Mouse (Mus musculus) heart, postnatal 0 days (tissue): ENCODE measurements around the gene Cldn2. TPM values are rescaled to one million over a fixed set of nuclear protein-coding genes. Genes with fewer than 3 reads are reported as not detected.

Experiments
- ATAC-seq: fragments of 200-750 bp; cut with Nextera tagmentation; 2 replicates; pipeline ENCODE4 v1.8.0; 2017; ENCODE audit warnings: low read depth, moderate number of reproducible peaks, moderate library complexity; ENCODE audit not compliant: insufficient read depth
- DNase-seq: peaks from one replicate; pipeline ENCODE4 v3.0.0-alpha.2; 2016; ENCODE audit warnings: low spot score
- H3K27ac ChIP-seq: fragments of 300-500 bp; sonication (generic); 2 replicates; pipeline ENCODE4 v1.5.1; 2014; ENCODE audit warnings: low read depth, mild to moderate bottlenecking
- H3K27me3 ChIP-seq: fragments of 300-500 bp; sonication (generic); 2 replicates; pipeline ENCODE4 v1.6.1; 2014; ENCODE audit warnings: low read length, mixed read lengths; ENCODE audit not compliant: control insufficient read depth, insufficient read depth
- H3K36me3 ChIP-seq: fragments of 300-500 bp; sonication (generic); replicated peaks from 2 replicates; pipeline ENCODE4 v1.6.1; 2014; ENCODE audit warnings: low read length, mixed read lengths; ENCODE audit not compliant: control insufficient read depth, insufficient read depth
- H3K4me1 ChIP-seq: fragments of 300-500 bp; sonication (generic); 2 replicates; pipeline ENCODE4 v1.6.1; 2014; ENCODE audit warnings: antibody characterized with exemption; ENCODE audit not compliant: control insufficient read depth, insufficient read depth
- H3K4me2 ChIP-seq: fragments of 300-500 bp; sonication (generic); 2 replicates; pipeline ENCODE4 v1.6.1; 2014; ENCODE audit warnings: low read depth, mild to moderate bottlenecking, low read length, moderate library complexity
- H3K4me3 ChIP-seq: fragments of 300-500 bp; sonication (generic); 2 replicates; pipeline ENCODE4 v1.5.1; 2014; ENCODE audit warnings: low read depth, low read length
- H3K9ac ChIP-seq: fragments of 300-500 bp; sonication (generic); replicated peaks from 2 replicates; pipeline ENCODE4 v1.6.1; 2014; ENCODE audit warnings: low read depth, low read length, mixed read lengths
- H3K9me3 ChIP-seq: fragments of 300-500 bp; sonication (generic); replicated peaks from 2 replicates; pipeline ENCODE4 v1.6.1; 2016; ENCODE audit warnings: low read length; ENCODE audit not compliant: control insufficient read depth
- CTCF ChIP-seq: IDR thresholded peaks from 2 replicates; pipeline ENCODE4 v1.5.1; 2016; ENCODE audit warnings: antibody characterized with exemption, control low read depth, low read depth
- EP300 ChIP-seq: IDR thresholded peaks from 2 replicates; pipeline ENCODE4 v1.6.1; 2016; ENCODE audit warnings: antibody characterized with exemption, low read depth
- WGBS: fragments of 180-500 bp; shearing (Covaris S2); extraction: QIAGEN DNeasy Blood & Tissue Kit; methylation state at CpG from one replicate; pipeline ENCODE4 v1.1.7; 2014; 5-methylcytosine and 5-hydroxymethylcytosine counted together
- polyA plus RNA-seq: library from polyadenylated mRNA; unstranded; fragments of >200 nt; fragmentation: Nextera tagmentation; extraction: Ambion mirVana; gene quantifications from 2 replicates; pipeline ENCODE4 v1.2.1, GENCODE M21; 2015
- total RNA-seq: library from RNA; depleted of rRNA; stranded (reverse); fragments of >200 nt; gene quantifications from 2 replicates; pipeline ENCODE4 v1.2.3, GENCODE M21; 2014; ENCODE audit warnings: low replicate concordance

The Cldn2 gene
- total and polyA plus RNA-seq, 2 experiments from 2014 or later = not detected

GRCm38 (mm10) chrX:139814018-139814635, 13.5 kb downstream of the Cldn2 start:
- Histone ChIP-seq H3K27me3 (no peaks in the 10 kb centered on the region), H3K27ac (no peak overlapping the region), H3K9me3 (no peaks in the 10 kb centered on the region), H3K4me3 (no peak overlapping the region), H3K9ac (no peak overlapping the region), H3K4me2 (no peak overlapping the region), H3K36me3 (no peaks in the 10 kb centered on the region), H3K4me1 (no peaks in the 10 kb centered on the region)
- no peak for TF ChIP-seq EP300
- TF ChIP-seq CTCF = no peak
- 54% methylated on average over 8 of the region's 8 CpGs for WGBS
- ATAC-seq = no peak
- DNase-seq = no peak

GRCm38 (mm10) chrX:139815201-139815600, 14.6 kb downstream of the Cldn2 start:
- Histone ChIP-seq H3K36me3 (no peaks in the 10 kb centered on the region), H3K27me3 (no peaks in the 10 kb centered on the region), H3K4me2 (no peak overlapping the region), H3K4me1 (no peaks in the 10 kb centered on the region), H3K4me3 (no peak overlapping the region), H3K9me3 (no peaks in the 10 kb centered on the region), H3K27ac (no peak overlapping the region), H3K9ac (no peak overlapping the region)
- ATAC-seq (no peak), DNase-seq (no peak)
- TF ChIP-seq EP300 = no peak
- no peak for TF ChIP-seq CTCF
- WGBS = 69% methylated on average over 5 of the region's 5 CpGs

GRCm38 (mm10) chrX:139825402-139825801, 24.8 kb downstream of the Cldn2 start:
- peaks cover 14% of the 10 kb centered on the region; the same call in 1 of the 2 replicates for H3K36me3 ChIP-seq
- TF ChIP-seq EP300 (no peak), CTCF (no peak)
- H3K4me3 ChIP-seq = no peak overlapping the region
- ATAC-seq (no peak), DNase-seq (no peak)
- no peaks in the 10 kb centered on the region for H3K4me1 ChIP-seq
- no peak overlapping the region for H3K27ac ChIP-seq
- no peaks in the 10 kb centered on the region for H3K27me3 ChIP-seq
- no peak overlapping the region for H3K9ac ChIP-seq
- no peaks in the 10 kb centered on the region for H3K9me3 ChIP-seq
- no peak overlapping the region for H3K4me2 ChIP-seq
- 80% methylated on average over 1 of the region's 1 CpGs for WGBS

- DNase-seq (no peak), ATAC-seq (no peak)
- WGBS = 56% methylated on average over 4 of the region's 4 CpGs
- Histone ChIP-seq H3K4me1 (no peaks in the 10 kb centered on the region), H3K27me3 (no peaks in the 10 kb centered on the region), H3K9ac (no peak overlapping the region), H3K4me2 (no peak overlapping the region), H3K4me3 (no peak overlapping the region), H3K9me3 (no peaks in the 10 kb centered on the region), H3K36me3 (peaks cover 14% of the 10 kb centered on the region; the same call in 1 of the 2 replicates), H3K27ac (no peak overlapping the region)
- TF ChIP-seq EP300 (no peak), CTCF (no peak)
Measured at GRCm38 (mm10) chrX:139826926-139827325, 26.3 kb downstream of the Cldn2 start.

- peaks cover 11% of the 10 kb centered on the region; the same call in 1 of the 2 replicates for H3K36me3 ChIP-seq
- no peak for ATAC-seq
- H3K9ac ChIP-seq = no peak overlapping the region
- H3K9me3 ChIP-seq = no peaks in the 10 kb centered on the region
- 86% methylated on average over 6 of the region's 6 CpGs for WGBS
- no peak for DNase-seq
- no peaks in the 10 kb centered on the region for H3K27me3 ChIP-seq
- H3K27ac ChIP-seq = no peak overlapping the region
- no peak overlapping the region for H3K4me2 ChIP-seq
- TF ChIP-seq EP300 (no peak), CTCF (no peak)
- no peaks in the 10 kb centered on the region for H3K4me1 ChIP-seq
- no peak overlapping the region for H3K4me3 ChIP-seq
Measured at GRCm38 (mm10) chrX:139828363-139829092, 27.9 kb downstream of the Cldn2 start.
